Mouse (Mus musculus) hindbrain, embryonic 11.5 days (tissue): ENCODE data around the gene Fez1. TPM values are rescaled to one million over a fixed set of nuclear protein-coding genes. Genes with fewer than 3 reads are reported as not detected.

Experiments
- ATAC-seq: fragments of 200-750 bp; cut with Nextera tagmentation; 2 replicates; pipeline ENCODE4 v1.8.0; 2017; ENCODE audit warnings: mild to moderate bottlenecking, moderate TSS enrichment, moderate library complexity; ENCODE audit not compliant: low FRiP score
- DNase-seq: peaks from one replicate; pipeline ENCODE4 v3.0.0-alpha.2; 2015; ENCODE audit warnings: low spot score
- H3K27ac ChIP-seq: fragments of 300-500 bp; sonication (generic); 2 replicates; pipeline ENCODE4 v1.5.1; 2014; ENCODE audit warnings: mild to moderate bottlenecking, low read depth, low read length
- H3K27me3 ChIP-seq: fragments of 300-500 bp; sonication (generic); 2 replicates; pipeline ENCODE4 v1.6.1; 2014; ENCODE audit warnings: mild to moderate bottlenecking, low read length, moderate library complexity, mixed read lengths; ENCODE audit not compliant: control insufficient read depth, insufficient read depth
- H3K36me3 ChIP-seq: fragments of 300-500 bp; sonication (generic); 2 replicates; pipeline ENCODE4 v1.6.1; 2014; ENCODE audit warnings: mild to moderate bottlenecking, low read length, moderate library complexity, mixed read lengths; ENCODE audit not compliant: control insufficient read depth, insufficient read depth
- H3K4me1 ChIP-seq: fragments of 300-500 bp; sonication (generic); replicated peaks from 2 replicates; pipeline ENCODE4 v1.6.1; 2014; ENCODE audit warnings: low read length, mixed read lengths; ENCODE audit not compliant: control insufficient read depth, insufficient read depth
- H3K4me2 ChIP-seq: fragments of 300-500 bp; sonication (generic); replicated peaks from 2 replicates; pipeline ENCODE4 v1.6.1; 2014; ENCODE audit warnings: mild to moderate bottlenecking, low read depth, low read length
- H3K4me3 ChIP-seq: fragments of 300-500 bp; sonication (generic); 2 replicates; pipeline ENCODE4 v1.5.1; 2014; ENCODE audit warnings: low read depth, low read length
- H3K9ac ChIP-seq: fragments of 300-500 bp; sonication (generic); 2 replicates; pipeline ENCODE4 v1.6.1; 2014; ENCODE audit warnings: low read depth, low read length
- H3K9me3 ChIP-seq: fragments of 300-500 bp; sonication (generic); 2 replicates; pipeline ENCODE4 v1.6.1; 2016; ENCODE audit warnings: low read length; ENCODE audit not compliant: control insufficient read depth
- WGBS: fragments of 180-500 bp; shearing (Covaris S2); extraction: QIAGEN DNeasy Blood & Tissue Kit; methylation state at CpG from one replicate; pipeline ENCODE4 v1.1.7; 2014; 5-methylcytosine and 5-hydroxymethylcytosine counted together
- polyA plus RNA-seq: library from polyadenylated mRNA; unstranded; fragments of >200 nt; fragmentation: Nextera tagmentation; extraction: Ambion mirVana; gene quantifications from 2 replicates; pipeline ENCODE4 v1.2.1, GENCODE M21; 2014

Gene Fez1
- polyA plus RNA-seq, 1 experiment from 2014 or later: 343 TPM

DNA sequence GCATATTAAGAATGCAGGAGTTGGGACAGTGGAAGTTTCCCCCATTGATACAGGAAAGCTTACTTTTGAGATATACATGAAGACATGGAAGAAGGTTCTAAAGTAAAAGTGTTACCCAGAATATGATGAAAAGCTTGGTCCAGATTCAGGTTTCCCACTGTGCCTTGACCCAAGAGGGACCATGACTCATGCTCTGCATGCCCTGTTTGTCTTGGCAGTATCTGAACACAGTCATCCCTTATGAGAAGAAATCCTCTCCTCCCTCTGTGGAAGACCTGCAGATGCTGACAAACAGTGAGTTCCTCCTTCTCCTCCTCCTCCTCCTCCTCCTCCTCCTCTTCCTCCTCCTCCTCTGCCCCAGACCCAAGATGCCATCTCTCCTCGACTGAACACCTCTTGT lies 48.6 kb downstream of the Fez1 start:
- no peak for DNase-seq
- Histone ChIP-seq H3K27me3 (no peaks in the 10 kb centered on the region), H3K36me3 (peaks cover 25% of the 10 kb centered on the region), H3K9ac (no peak overlapping the region), H3K4me2 (no peak overlapping the region), H3K9me3 (no peaks in the 10 kb centered on the region), H3K4me3 (no peak overlapping the region), H3K27ac (no peak overlapping the region), H3K4me1 (no peaks in the 10 kb centered on the region)
- no peak for ATAC-seq
- 88% methylated on average over 1 of the region's 1 CpGs for WGBS

DNA sequence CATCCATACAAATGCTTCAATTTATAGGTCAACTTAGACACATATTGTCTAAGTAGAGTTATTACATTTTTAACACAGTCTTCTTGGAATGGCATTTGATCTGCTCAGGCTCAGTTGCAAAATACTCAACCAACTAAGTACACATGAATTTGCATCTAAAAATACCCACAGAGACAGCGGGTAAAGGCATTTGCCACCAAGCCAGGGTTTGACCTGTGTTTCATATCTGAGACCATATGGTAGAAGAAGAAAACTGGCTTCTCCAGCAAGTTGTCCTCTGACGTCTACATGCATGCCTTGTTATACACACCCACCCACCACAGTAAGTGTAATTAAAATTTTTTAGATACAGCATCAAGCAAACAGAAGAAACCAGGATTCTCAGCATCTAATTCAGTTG lies 52.1 kb downstream of the Fez1 start:
- 85% methylated on average over 2 of the region's 2 CpGs for WGBS
- ATAC-seq (no peak), DNase-seq (no peak)
- no peak overlapping the region for H3K9ac ChIP-seq
- H3K4me1 ChIP-seq: no peaks in the 10 kb centered on the region
- no peaks in the 10 kb centered on the region for H3K9me3 ChIP-seq
- no peak overlapping the region for H3K4me2 ChIP-seq
- H3K27me3 ChIP-seq: no peaks in the 10 kb centered on the region
- no peak overlapping the region for H3K27ac ChIP-seq
- peaks cover 21% of the 10 kb centered on the region for H3K36me3 ChIP-seq
- H3K4me3 ChIP-seq: no peak overlapping the region

DNA sequence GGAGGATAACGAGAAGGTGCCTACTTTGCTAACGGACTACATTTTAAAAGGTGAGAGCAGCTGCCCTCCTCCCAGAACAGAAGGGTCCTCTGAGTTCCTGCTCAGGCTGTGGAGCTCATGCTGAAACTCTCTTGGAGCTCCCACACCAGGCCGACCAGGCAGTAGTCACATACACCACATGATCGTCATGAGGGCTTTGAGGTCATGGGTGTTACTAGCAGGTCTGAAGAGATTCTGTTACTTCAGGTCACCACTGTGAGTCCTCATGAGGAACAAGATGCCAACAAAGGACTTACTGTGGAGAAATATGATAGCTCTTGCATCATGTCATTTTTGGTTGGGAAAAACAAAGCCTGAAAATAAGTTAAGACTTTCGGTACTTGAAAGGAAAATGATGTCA lies 54.6 kb downstream of the Fez1 start:
- Histone ChIP-seq H3K36me3 (peaks cover 24% of the 10 kb centered on the region), H3K4me1 (no peaks in the 10 kb centered on the region), H3K4me2 (no peak overlapping the region), H3K27me3 (no peaks in the 10 kb centered on the region), H3K4me3 (no peak overlapping the region), H3K27ac (no peak overlapping the region), H3K9me3 (no peaks in the 10 kb centered on the region), H3K9ac (no peak overlapping the region)
- 81% methylated on average over 5 of the region's 5 CpGs for WGBS
- DNase-seq: no peak
- ATAC-seq: no peak

DNA sequence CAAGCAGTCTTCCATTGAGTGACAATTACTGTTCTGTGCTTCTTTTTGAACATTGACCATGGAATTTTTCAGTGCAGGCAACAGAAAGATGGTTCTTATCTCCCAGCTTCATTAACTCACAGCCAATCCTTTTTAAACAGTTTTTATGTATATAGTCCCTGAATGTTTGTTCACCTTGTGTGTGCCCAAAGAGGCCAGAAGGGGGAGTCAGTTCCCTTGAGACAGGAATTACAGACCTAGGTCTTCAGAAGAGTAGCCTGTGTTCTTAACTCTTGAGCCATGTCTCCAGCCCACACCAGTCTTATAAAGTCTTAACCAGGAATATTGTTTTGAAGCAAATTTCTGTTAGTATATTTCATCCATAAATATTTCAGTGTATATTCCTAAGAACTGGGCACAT lies 55.1 kb downstream of the Fez1 start:
- ATAC-seq (no peak), DNase-seq (no peak)
- Histone ChIP-seq H3K4me1 (no peaks in the 10 kb centered on the region), H3K27me3 (no peaks in the 10 kb centered on the region), H3K4me3 (no peak overlapping the region), H3K9ac (no peak overlapping the region), H3K9me3 (no peaks in the 10 kb centered on the region), H3K4me2 (no peak overlapping the region), H3K36me3 (peaks cover 24% of the 10 kb centered on the region), H3K27ac (no peak overlapping the region)

DNA sequence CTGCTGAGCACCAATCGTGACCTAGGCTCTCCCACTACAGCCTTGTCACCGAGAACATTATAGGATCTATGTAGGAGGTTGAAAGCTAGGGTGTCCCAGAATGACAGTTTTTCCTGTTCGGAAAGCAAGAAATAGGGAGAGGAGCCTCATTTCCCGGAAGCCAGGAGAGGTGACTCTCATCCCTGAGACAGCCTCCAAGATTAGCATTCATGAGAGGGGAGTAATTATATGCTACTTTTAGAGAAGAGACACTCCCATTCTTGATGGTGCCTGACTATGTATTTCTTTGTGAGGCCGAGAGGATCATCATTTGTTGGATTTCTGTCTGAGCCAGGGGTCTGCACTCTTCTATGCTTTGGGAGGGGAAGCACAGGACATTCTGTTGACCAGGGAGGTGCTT lies 60.0 kb downstream of the Fez1 start:
- Histone ChIP-seq H3K4me2 (no peak overlapping the region), H3K9me3 (no peaks in the 10 kb centered on the region), H3K27ac (peak overlapping the region; percentile 64), H3K27me3 (no peaks in the 10 kb centered on the region), H3K36me3 (peaks cover 7% of the 10 kb centered on the region; the same call in 1 of the 2 replicates), H3K4me3 (no peak overlapping the region), H3K9ac (no peak overlapping the region), H3K4me1 (no peaks in the 10 kb centered on the region)
- WGBS: 63% methylated on average over 5 of the region's 5 CpGs
- DNase-seq (peak; percentile 21), ATAC-seq (peak; percentile 57)

DNA sequence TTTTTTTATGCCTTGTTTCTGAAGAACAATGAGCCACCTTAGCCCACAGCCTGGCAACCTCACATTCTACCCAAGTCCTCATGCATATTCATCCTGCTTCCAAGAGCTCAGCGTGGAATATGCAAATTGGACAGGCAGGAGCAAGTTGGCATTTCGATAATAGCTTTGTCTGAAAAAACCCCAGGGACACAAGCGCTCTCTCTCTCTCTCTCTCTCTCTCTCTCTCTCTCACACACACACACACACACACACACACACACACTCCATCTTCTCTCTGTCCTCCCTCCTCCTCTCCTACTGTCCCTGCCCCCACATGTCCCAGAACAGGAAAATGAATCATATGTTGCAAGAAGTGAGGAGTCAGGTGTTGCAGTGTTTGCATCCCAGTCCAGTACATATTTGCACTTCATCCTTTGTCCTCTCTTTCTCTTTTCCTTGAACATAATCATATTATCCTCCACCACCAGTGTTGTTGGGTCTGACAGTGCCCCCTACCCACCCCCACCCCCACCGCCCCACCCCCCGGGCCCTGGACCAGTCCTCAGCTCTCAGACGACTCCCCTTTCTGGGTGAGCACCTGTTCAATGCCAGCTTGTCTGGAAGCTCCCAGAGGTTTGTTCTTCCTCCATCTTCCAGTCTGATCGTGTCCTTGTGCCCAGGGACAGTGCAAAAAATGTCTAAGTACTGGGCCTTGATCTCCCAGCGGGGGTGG lies 60.5 kb downstream of the Fez1 start:
- ATAC-seq (peak; percentile 93), DNase-seq (peak; percentile 56)
- no peak overlapping the region for H3K4me3 ChIP-seq
- peak overlapping the region; percentile 64 for H3K27ac ChIP-seq
- H3K4me2 ChIP-seq: no peak overlapping the region
- peaks cover 7% of the 10 kb centered on the region; the same call in 1 of the 2 replicates for H3K36me3 ChIP-seq
- H3K27me3 ChIP-seq: no peaks in the 10 kb centered on the region
- 34% methylated on average over 8 of the region's 8 CpGs for WGBS
- no peak overlapping the region for H3K9ac ChIP-seq
- no peaks in the 10 kb centered on the region for H3K9me3 ChIP-seq
- H3K4me1 ChIP-seq: no peaks in the 10 kb centered on the region

DNA sequence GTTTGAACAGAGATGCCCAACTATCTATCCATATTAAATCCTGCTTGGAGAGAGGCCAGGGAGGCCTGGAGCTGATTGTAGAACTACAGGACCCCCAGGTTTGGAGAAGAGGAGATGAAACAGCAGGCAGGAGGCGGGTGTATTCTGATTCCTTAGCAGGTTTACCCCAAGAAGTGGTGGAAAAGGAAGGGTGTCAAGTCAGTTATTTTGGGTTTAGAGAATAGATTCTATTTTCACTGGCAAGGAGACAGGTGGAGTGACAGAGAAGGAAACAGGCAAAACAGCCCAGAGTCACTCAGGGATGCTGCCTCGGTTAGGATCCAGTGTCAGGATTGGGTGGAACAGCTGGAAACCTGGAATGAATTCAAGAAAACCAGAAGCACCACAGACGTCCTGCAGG lies 61.9 kb downstream of the Fez1 start:
- H3K9me3 ChIP-seq: no peaks in the 10 kb centered on the region
- no peaks in the 10 kb centered on the region for H3K27me3 ChIP-seq
- WGBS: 73% methylated on average over 3 of the region's 3 CpGs
- no peak overlapping the region for H3K27ac ChIP-seq
- ATAC-seq (no peak), DNase-seq (no peak)
- H3K4me2 ChIP-seq: no peak overlapping the region
- peaks cover 3% of the 10 kb centered on the region; the same call in 1 of the 2 replicates for H3K36me3 ChIP-seq
- no peak overlapping the region for H3K9ac ChIP-seq
- no peak overlapping the region for H3K4me3 ChIP-seq
- no peaks in the 10 kb centered on the region for H3K4me1 ChIP-seq

DNA sequence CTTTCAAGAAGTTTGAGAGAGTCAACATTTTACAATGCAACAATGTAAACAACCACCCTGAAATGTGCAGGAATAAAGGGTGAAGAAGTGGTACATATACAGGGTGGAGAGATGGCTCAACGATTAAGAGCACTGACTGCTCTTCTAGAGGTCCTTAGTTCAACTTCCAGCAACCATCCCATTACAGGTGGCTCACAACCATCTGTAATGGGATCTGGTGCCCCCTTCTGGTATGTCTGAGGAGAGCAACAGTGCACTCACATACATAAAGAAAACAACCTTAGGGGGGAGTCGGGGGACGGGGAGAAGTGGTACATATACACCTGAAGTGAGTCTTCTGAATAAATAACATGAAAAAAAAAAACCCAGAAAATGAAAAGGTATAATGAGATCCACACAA lies 63.6 kb downstream of the Fez1 start:
- H3K27me3 ChIP-seq: no peaks in the 10 kb centered on the region
- DNase-seq (peak; percentile 34), ATAC-seq (no peak)
- no peak overlapping the region for H3K9ac ChIP-seq
- H3K36me3 ChIP-seq: no peaks in the 10 kb centered on the region
- no peaks in the 10 kb centered on the region for H3K9me3 ChIP-seq
- no peak overlapping the region for H3K4me3 ChIP-seq
- H3K4me1 ChIP-seq: no peaks in the 10 kb centered on the region
- H3K27ac ChIP-seq: no peak overlapping the region
- 69% methylated on average over 3 of the region's 3 CpGs for WGBS
- no peak overlapping the region for H3K4me2 ChIP-seq

DNA sequence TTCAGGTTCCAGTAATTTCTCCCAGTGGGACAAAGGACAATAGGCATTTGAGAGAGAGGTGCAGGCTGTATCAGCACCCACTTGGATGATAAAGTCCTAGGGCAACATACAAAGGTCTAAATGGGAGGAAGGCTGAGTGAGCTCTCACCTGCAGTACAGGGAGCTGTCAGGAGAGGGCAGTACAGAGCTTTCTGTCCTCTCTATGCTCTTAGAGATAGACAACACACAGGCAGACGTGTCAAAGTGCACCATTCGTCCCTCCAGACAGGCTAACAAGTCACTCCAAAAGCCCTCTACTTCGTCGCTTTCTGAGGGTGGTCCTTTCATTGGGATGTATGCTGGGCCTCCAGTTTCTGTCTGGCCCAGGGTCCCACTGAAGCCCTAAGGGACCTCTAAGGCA lies 68.9 kb downstream of the Fez1 start:
- Histone ChIP-seq H3K4me1 (no peaks in the 10 kb centered on the region), H3K9ac (no peak overlapping the region), H3K27ac (no peak overlapping the region), H3K27me3 (no peaks in the 10 kb centered on the region), H3K9me3 (no peaks in the 10 kb centered on the region), H3K4me3 (no peak overlapping the region), H3K4me2 (no peak overlapping the region), H3K36me3 (no peaks in the 10 kb centered on the region)
- WGBS: 33% methylated on average over 4 of the region's 4 CpGs
- ATAC-seq (peak; percentile 46; the same call in 1 of the 2 replicates), DNase-seq (peak; percentile 84)
